Mouse (Mus musculus) neural tube, embryonic 12.5 days (tissue): ENCODE data around the gene BC034090. TPM values are rescaled to one million over a fixed set of nuclear protein-coding genes. Genes with fewer than 3 reads are reported as not detected.

Source experiments
- ATAC-seq: fragments of 200-750 bp; cut with Nextera tagmentation; 2 replicates; pipeline ENCODE4 v1.8.0; 2017; ENCODE audit warnings: low read depth, mild to moderate bottlenecking, moderate TSS enrichment, moderate library complexity; ENCODE audit not compliant: low FRiP score
- H3K27ac ChIP-seq: fragments of 300-500 bp; sonication (generic); 2 replicates; pipeline ENCODE4 v1.5.1; 2016
- H3K27me3 ChIP-seq: fragments of 300-500 bp; sonication (generic); replicated peaks from 2 replicates; pipeline ENCODE4 v1.6.1; 2016; ENCODE audit warnings: mild to moderate bottlenecking
- H3K36me3 ChIP-seq: fragments of 300-500 bp; sonication (generic); 2 replicates; pipeline ENCODE4 v1.6.1; 2016; ENCODE audit warnings: mild to moderate bottlenecking
- H3K4me1 ChIP-seq: fragments of 300-500 bp; sonication (generic); 2 replicates; pipeline ENCODE4 v1.6.1; 2016
- H3K4me2 ChIP-seq: fragments of 300-500 bp; sonication (generic); replicated peaks from 2 replicates; pipeline ENCODE4 v1.6.1; 2016; ENCODE audit warnings: mild to moderate bottlenecking
- H3K4me3 ChIP-seq: fragments of 300-500 bp; sonication (generic); 2 replicates; pipeline ENCODE4 v1.5.1; 2016
- H3K9ac ChIP-seq: fragments of 300-500 bp; sonication (generic); 2 replicates; pipeline ENCODE4 v1.6.1; 2016; ENCODE audit warnings: mild to moderate bottlenecking
- H3K9me3 ChIP-seq: fragments of 300-500 bp; sonication (generic); 2 replicates; pipeline ENCODE4 v1.6.1; 2016; ENCODE audit warnings: mild to moderate bottlenecking
- WGBS: fragments of 180-500 bp; shearing (Covaris S2); methylation state at CpG from one replicate; pipeline ENCODE4 v1.1.7; 2016; 5-methylcytosine and 5-hydroxymethylcytosine counted together
- polyA plus RNA-seq: library from polyadenylated mRNA; unstranded; fragments of >200 nt; fragmentation: Nextera tagmentation; extraction: Ambion mirVana; gene quantifications from 2 replicates; pipeline ENCODE4 v1.2.1, GENCODE M21; 2016

The BC034090 gene
- polyA plus RNA-seq, 1 experiment from 2014 or later = 8.1 TPM

DNA sequence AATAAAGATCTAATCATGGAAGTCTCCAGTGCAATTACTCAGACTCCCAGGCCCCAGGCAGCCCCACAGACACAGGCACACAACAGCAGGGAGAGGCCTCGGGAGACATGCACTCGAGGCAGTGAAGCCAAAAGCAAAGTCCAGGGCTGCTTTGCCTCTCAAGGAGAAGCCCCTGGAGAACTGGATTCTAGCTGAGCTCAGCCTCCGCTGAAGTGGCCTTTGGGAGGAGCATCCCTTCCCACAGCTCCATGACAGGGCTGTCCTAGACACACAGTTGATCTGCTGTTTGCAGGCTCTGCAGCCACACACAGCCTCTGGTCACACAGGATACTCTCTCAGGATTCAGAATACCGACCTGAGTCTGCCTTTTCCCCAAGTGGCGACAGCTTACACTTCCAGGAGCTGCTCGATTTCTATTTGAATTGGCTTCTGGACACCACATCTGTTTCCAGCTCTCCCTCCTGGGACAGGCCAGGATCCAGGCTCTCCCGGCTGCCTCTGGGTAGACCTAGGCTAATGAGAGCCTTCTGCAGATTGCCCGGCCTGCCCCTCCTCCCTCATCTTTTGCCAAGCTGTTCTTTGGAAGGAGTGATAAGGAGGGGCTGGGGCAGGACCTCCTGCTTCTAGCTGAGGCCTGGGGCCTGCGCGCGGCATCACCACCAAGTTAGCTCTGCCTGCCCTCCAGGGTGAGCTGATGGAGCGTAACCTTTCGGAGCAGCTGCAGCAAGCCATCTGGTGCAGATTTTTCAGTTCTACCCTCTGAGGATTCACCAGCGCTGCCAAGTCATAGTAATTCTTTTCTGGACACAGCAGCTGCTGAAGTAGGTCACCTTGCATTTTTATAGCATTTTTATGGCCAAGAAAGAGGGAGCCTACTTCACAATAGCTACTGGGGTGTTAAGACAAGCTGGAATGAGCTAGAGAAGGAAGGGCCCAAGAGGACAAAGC lies 14.5 kb downstream of the BC034090 start:
- Histone ChIP-seq H3K27ac (peak overlapping the region; percentile 84), H3K4me2 (peak overlapping the region; percentile 14), H3K9ac (0 out of 2 replicates have a peak overlapping the region, but pooled peaks have one; percentile 6), H3K4me3 (no peak overlapping the region), H3K4me1 (peaks cover 64% of the 10 kb centered on the region), H3K27me3 (no peaks in the 10 kb centered on the region), H3K9me3 (no peaks in the 10 kb centered on the region), H3K36me3 (no peaks in the 10 kb centered on the region)
- ATAC-seq = peak; percentile 75
- 15% methylated on average over 14 of the region's 14 CpGs for WGBS

DNA sequence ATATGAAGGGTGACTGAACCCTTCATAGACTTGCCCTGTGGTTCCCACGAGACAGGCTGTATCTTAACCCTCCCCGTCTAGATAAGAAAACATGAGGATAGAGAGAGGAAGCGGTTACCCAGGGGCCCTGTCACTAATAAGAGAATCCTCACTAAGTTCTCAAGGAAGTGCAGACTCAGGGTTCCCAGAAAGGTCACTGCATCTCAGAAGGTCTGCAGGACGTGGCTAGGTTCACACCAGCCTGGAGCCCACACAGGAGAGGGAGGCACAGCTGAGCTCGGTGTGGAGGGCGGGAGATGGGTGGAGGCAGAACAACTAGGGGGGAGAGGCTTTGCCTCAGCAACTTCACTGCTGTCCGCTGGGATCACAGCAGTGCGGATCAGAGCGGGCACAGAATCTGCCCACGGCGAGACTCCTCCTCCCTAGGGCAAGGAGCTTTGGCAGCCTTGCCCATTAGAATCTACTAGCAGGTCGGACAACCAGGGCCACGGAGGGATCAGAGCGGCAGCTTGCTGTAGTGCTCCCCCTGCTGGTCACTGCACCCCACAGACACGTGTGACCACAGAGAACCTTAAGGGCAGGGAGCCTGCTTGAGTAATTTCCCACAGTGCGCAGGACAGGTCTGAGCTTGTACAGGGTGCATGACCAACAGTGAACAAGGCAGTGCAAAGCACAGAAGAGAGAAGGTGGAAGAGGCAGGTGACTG lies 20.2 kb downstream of the BC034090 start:
- Histone ChIP-seq H3K4me2 (peak overlapping the region; percentile 32), H3K4me1 (peaks cover 40% of the 10 kb centered on the region), H3K4me3 (no peak overlapping the region), H3K27ac (no peak overlapping the region), H3K27me3 (no peaks in the 10 kb centered on the region), H3K9ac (no peak overlapping the region), H3K9me3 (no peaks in the 10 kb centered on the region), H3K36me3 (no peaks in the 10 kb centered on the region)
- peak; percentile 66 for ATAC-seq
- 31% methylated on average over 16 of the region's 16 CpGs for WGBS

DNA sequence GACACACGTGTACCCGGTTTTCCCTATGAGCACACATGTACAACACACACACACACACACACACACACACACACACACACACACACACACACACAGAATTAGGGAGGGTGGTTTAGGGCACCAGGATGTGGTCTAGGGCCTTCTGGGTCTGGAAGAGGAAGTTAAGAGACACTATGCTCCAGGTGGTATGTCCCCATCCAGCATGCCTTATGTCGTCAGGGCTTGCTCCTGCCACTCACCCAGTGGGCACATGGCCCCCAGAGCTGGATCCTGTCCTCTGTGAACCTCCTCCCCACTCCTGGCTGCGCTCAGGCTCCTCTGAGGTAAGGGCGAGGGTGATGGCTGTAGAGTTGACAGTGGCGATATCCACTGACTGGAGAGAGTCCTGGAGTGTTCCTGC lies 21.2 kb downstream of the BC034090 start:
- no peak overlapping the region for H3K27ac ChIP-seq
- no peaks in the 10 kb centered on the region for H3K9me3 ChIP-seq
- 91% methylated on average over 6 of the region's 6 CpGs for WGBS
- H3K4me2 ChIP-seq = no peak overlapping the region
- H3K9ac ChIP-seq = no peak overlapping the region
- H3K4me3 ChIP-seq = no peak overlapping the region
- no peaks in the 10 kb centered on the region for H3K36me3 ChIP-seq
- H3K4me1 ChIP-seq = peaks cover 34% of the 10 kb centered on the region
- no peaks in the 10 kb centered on the region for H3K27me3 ChIP-seq
- ATAC-seq = no peak

DNA sequence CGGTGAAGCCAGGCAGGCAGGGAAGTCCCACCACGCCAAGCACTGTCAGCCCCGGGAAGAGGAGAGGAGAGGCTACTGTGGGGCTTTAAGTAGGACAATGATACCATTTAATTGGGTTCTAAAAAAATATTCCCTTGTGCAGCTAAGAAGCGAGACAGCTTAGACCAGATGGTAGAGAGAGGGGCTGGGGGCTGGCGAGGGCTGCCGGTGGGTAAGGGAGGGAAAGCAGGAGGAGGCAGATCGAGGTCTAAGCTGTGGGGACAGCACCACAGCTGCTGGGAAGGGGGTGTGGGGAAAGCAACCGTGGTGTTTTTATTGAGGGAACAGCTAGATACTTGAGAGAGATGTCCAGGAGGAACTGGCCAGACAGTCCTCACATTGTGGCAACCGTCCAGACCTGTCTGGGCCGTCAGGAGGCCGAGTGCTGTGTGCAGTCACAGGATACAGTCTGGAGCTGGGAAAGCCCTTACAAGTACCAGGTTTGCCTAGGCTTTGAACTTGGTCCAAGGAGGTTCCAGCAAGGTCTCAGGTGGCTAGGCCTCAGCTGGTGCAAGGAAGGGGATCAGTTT lies 22.1 kb downstream of the BC034090 start:
- 59% methylated on average over 11 of the region's 11 CpGs for WGBS
- 0 out of 2 replicates have a peak overlapping the region, but pooled peaks have one; percentile 21 for H3K9ac ChIP-seq
- ATAC-seq = no peak

DNA sequence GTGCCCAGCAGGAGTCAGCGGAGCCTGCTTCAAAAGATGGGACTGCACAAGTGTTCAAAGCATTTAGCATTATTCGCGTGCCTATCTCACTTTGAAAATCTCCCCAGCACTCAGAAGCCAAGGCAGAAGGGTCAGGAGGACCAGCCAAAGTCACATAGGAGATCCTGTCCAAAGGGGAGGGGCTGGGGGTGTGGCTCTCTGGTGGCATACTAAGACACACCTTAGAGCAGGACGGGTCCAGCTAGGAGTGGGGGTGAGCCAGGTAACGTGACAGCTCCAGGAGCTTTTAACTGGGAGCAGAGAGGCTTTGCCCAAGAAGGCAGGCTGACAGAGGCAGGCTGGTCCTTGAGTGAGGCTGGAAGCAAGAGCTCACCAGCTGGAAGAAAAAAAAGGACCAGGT lies 25.3 kb downstream of the BC034090 start:
- ATAC-seq = no peak
- Histone ChIP-seq H3K27ac (no peak overlapping the region), H3K36me3 (no peaks in the 10 kb centered on the region), H3K9ac (no peak overlapping the region), H3K4me2 (no peak overlapping the region), H3K4me3 (no peak overlapping the region), H3K4me1 (peaks cover 42% of the 10 kb centered on the region), H3K27me3 (no peaks in the 10 kb centered on the region), H3K9me3 (no peaks in the 10 kb centered on the region)
- 75% methylated on average over 5 of the region's 5 CpGs for WGBS

More for the DNA sequence above, 22.1 kb downstream of the BC034090 start:
- H3K4me2 ChIP-seq = no peak overlapping the region
- H3K27me3 ChIP-seq = no peaks in the 10 kb centered on the region
- H3K9me3 ChIP-seq = no peaks in the 10 kb centered on the region
- no peak overlapping the region for H3K4me3 ChIP-seq
- no peaks in the 10 kb centered on the region for H3K36me3 ChIP-seq
- H3K27ac ChIP-seq = no peak overlapping the region
- peaks cover 28% of the 10 kb centered on the region for H3K4me1 ChIP-seq

DNA sequence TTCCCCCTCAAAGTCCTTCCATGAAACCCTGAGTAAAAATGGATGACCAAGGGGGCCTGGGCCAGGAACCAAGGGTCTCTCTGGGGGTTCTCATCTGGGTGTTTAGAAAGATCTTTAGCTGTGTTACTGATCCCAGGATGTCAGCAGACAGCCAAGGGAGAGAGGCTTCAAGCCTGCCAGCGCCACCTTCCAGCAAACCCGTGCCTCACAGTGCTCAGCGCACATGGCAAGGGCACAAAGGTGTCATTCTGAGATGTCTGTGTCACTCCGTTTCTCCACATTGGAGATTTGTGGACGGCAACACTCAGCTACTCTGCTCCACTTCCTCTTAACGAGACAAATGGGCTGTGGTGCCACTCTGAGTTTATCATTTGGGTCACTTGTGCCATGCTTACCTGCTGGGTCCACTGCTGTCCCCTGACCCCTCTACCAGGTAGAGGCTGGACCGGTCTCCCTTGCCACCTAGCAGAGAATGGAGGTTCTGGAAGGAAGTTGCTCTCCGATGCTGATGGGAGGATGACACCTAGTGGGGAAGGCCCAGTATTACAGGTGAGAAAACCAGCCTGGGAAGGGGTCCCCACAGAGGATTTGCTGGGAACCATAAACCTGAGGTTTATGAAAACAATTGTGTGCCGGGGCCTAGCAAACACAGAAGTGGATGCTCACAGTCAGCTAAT lies 26.2 kb downstream of the BC034090 start:
- peaks cover 48% of the 10 kb centered on the region for H3K4me1 ChIP-seq
- WGBS = 52% methylated on average over 9 of the region's 9 CpGs
- H3K27ac ChIP-seq = no peak overlapping the region
- H3K36me3 ChIP-seq = no peaks in the 10 kb centered on the region
- H3K9ac ChIP-seq = no peak overlapping the region
- ATAC-seq = 0 out of 2 replicates have a peak, but pooled peaks have one; percentile 17
- no peaks in the 10 kb centered on the region for H3K27me3 ChIP-seq
- no peaks in the 10 kb centered on the region for H3K9me3 ChIP-seq
- no peak overlapping the region for H3K4me2 ChIP-seq
- H3K4me3 ChIP-seq = no peak overlapping the region

DNA sequence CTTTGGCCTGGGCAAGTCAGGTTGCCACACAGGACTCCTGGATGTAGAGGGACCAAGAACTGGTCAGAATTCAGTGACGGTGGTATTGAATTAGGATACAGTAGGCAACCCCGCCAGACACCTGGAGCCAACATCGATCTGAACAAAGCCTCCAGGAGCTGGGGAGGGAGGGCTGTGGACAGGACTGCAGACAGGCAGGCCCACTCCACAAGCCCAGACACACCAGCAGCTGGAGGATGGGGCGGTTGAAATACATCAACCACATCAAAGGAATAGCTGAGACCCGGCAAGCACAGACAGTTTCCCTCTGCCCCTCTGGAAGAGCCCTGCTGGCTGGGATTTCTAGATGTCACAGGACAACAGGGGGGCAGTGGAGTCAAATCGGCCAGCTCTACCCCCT lies 27.4 kb downstream of the BC034090 start:
- Histone ChIP-seq H3K27ac (no peak overlapping the region), H3K9ac (no peak overlapping the region)

DNA sequence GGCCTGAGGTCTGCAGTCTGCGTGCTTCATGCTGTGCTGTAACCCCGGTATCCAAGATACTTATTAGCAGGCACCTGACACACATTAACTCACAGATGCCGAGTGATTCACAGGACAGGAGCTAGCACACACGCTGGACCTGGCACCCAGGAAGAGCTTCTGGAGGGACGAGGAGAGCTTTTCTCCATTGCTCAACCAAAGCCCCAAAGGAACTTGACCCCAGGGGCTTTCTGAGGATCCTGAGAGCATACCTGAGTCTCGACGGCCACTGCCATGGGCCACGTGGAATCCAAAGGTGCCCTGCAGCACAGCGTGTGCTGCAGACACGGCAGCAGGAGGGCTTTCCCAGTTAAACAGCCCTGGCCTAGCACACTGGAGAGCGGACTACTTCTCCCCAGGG lies 27.9 kb downstream of the BC034090 start:
- no peaks in the 10 kb centered on the region for H3K27me3 ChIP-seq
- no peaks in the 10 kb centered on the region for H3K9me3 ChIP-seq
- H3K9ac ChIP-seq = no peak overlapping the region
- no peak overlapping the region for H3K4me3 ChIP-seq
- H3K4me2 ChIP-seq = no peak overlapping the region
- peaks cover 53% of the 10 kb centered on the region for H3K4me1 ChIP-seq
- H3K36me3 ChIP-seq = no peaks in the 10 kb centered on the region
- no peak overlapping the region for H3K27ac ChIP-seq
- no peak for ATAC-seq
- WGBS = 79% methylated on average over 11 of the region's 11 CpGs

More for the DNA sequence above, 27.4 kb downstream of the BC034090 start:
- H3K36me3 ChIP-seq = no peaks in the 10 kb centered on the region
- no peak for ATAC-seq
- peaks cover 53% of the 10 kb centered on the region for H3K4me1 ChIP-seq
- no peaks in the 10 kb centered on the region for H3K9me3 ChIP-seq
- no peaks in the 10 kb centered on the region for H3K27me3 ChIP-seq
- WGBS = 64% methylated on average over 6 of the region's 6 CpGs
- no peak overlapping the region for H3K4me2 ChIP-seq
- no peak overlapping the region for H3K4me3 ChIP-seq

DNA sequence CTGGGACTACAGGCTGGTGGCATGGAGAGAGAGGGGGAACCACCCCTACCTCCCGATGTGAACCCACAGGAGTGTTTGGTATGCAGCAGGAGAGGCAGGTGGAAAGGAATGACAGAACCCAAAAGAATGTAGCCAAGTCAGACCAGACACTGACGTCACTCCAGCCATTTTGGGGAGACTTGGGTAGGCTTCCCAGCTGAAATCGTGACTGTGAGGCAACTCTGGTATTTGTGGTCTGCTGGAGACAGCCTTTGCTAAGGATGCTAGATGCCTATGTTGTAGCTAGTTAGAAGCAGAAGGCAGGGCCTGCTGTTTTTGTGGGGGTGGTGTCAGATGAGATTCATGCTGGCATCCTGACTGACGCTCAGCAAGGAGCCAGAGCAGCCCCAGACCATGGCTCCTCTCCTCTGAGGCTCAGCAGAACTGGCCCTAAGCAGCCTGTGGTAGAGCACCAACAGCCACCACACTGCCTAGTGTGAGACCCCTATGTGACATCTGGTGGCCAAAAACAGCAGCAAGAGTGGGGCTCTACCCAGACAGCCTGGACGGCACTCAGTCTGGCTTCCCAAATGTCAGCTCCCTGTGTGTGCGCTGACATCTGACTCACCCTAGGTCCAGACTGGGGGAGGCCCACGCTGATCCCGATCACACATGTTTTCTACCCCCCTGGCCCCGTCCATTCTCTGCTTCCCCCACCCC lies 29.0 kb downstream of the BC034090 start:
- H3K27ac ChIP-seq = no peak overlapping the region
- no peaks in the 10 kb centered on the region for H3K36me3 ChIP-seq
- H3K4me3 ChIP-seq = no peak overlapping the region
- no peaks in the 10 kb centered on the region for H3K9me3 ChIP-seq
- no peaks in the 10 kb centered on the region for H3K27me3 ChIP-seq
- peaks cover 60% of the 10 kb centered on the region for H3K4me1 ChIP-seq
- ATAC-seq = no peak
- WGBS = 63% methylated on average over 9 of the region's 9 CpGs
- no peak overlapping the region for H3K9ac ChIP-seq
- no peak overlapping the region for H3K4me2 ChIP-seq

DNA sequence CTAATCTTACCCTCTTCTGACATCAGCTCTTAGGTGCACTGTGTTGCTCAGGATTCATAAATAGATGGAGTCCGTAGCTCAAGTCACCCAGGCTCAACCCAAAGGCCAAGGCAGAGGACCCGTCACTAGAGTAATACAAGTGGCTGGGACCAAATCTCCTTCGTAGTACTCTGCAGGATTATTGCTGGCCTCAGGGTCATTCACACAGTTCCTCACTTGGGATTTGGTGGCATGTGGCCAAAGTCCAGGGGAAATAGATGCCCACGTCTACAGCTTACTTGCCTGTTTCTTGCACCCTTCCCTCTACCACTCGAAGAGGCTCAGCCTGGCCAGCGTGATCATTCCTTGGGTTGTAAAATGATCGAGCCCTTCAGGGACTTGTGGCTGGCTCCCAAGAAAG lies 30.3 kb downstream of the BC034090 start:
- Histone ChIP-seq H3K4me2 (no peak overlapping the region), H3K9ac (no peak overlapping the region), H3K4me3 (no peak overlapping the region), H3K36me3 (no peaks in the 10 kb centered on the region), H3K27ac (no peak overlapping the region), H3K4me1 (peaks cover 64% of the 10 kb centered on the region), H3K27me3 (no peaks in the 10 kb centered on the region), H3K9me3 (no peaks in the 10 kb centered on the region)
- WGBS = 68% methylated on average over 7 of the region's 7 CpGs
- ATAC-seq = no peak

DNA sequence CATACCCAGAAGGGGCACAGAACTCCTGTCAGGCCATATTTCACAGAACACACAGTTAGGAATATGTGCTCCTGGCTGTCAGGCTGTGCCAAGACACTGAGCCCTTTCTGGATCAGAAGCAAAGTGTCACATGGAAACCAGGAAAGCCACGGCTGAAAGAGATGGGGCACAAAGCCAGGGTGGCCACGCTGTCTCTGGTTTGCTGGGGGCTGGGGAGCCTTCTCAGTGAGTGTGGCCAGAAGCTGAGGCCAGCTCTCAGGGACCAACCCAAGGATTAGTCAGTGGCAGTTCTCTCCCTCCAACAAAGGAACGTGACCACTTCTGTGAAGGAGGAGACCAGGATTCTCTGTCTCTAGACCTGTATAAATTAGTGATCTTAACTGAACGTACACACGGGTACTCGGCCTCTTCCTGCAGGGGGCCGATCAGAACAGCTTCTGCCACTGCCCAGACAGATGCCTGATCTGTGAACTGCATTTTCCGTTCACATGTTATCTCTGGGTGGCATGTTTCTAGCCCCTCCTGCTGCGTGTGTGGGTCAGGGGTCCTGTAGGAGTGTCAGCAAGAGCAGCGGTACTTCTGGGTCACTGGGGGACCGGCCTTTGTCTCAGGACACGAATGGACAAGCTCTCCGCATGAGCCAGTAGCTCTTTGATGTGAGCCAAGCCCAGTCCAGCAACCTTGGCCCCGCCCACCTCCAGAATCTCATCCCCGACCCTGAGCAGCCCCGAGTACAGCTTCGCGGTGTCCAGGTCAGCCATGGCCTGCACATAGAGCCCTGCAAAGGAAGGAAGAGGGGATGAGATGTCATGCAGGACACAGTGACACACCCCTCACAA lies 31.1 kb downstream of the BC034090 start:
- 10% methylated on average over 18 of the region's 18 CpGs for WGBS
- peak; percentile 19 for ATAC-seq
- no peak overlapping the region for H3K4me3 ChIP-seq

More for the DNA sequence above, 31.1 kb downstream of the BC034090 start:
- H3K9ac ChIP-seq = peak overlapping the region; percentile 45; the same call in 1 of the 2 replicates
- peaks cover 64% of the 10 kb centered on the region for H3K4me1 ChIP-seq
- no peaks in the 10 kb centered on the region for H3K9me3 ChIP-seq
- H3K36me3 ChIP-seq = no peaks in the 10 kb centered on the region; the same call in 1 of the 2 replicates
- no peak overlapping the region for H3K27ac ChIP-seq
- H3K4me2 ChIP-seq = peak overlapping the region; percentile 38
- H3K27me3 ChIP-seq = no peaks in the 10 kb centered on the region
